In the genomic region with DNA sequence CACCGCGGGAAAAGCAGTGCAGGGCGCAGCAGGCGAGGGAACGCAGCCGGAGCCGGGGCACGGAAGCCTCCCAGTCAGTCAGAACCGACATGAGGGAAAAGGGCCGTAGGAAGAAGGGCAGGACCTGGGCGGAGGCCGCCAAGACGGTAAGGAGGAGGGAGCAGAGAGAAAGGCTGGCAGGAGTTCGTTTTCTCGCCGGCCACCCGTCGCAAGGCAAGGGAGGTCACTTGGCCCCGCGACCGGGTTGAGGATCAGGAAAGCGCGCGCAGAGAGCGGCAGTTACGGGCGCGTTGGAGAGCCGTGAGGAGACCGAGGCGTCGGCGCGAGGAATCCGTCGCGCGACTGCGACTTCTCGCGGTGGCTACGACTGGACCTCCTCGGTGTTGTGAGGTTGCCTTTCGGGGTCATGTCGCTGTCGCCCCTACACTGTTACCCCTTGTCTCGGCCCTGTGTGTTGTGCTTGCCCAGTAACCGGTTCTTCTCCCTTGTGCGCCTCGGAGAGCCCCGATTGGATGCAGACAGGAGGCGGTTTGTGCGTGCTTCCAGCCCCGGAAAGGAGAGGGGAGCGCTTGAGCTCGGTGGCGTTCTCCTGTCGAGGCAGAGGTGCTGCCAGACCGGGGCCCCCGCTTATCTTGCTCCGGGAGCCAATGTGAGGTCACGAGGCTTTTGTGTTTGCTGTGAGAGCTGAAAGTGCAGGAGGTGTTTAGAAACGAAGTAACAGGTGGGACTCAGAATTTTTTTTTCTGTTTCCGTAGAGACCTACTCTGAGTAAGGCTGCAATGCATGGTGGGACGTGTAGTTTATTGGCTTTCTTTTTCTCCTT, we compare ENCODE assay signal across 8 mouse cellular contexts. TPM values are rescaled to one million over a fixed set of nuclear protein-coding genes. Genes with fewer than 3 reads are reported as not detected.
A peak's percentile ranks its signal among the peaks of the same experiment; 100 is the strongest.
DNase-seq lines count a peak whose midpoint lies in the region; ATAC-seq and TF ChIP-seq lines count a peak whose summit lies in the region.

No protein-coding gene starts in this region.

- peak; percentile 87 for DNase-seq in MEL-GATA-1-ER (ENCODE audit: extremely low read depth, low read depth)
- peak; percentile 73 for DNase-seq in cerebellum, adult 8-10 months
- peak; percentile 54 for DNase-seq in forelimb bud, embryonic 11.5 days (ENCODE audit: low read depth, low spot score)
- peak; percentile 74 for DNase-seq in heart, postnatal 4 days
- DNase-seq in layer of hippocampus, adult 8-10 months (ENCODE audit: low spot score in 2 of 2), result peak; percentile 69 to 74
- DNase-seq in thymus, adult 18-20 months, result peak; percentile 71 to 80

- TF ChIP-seq POLR2A in olfactory bulb, adult 2 months (IDR thresholded peaks at IDR 0.05; ENCODE audit: insufficient read depth, low read depth, low read length), result 0 out of 2 replicates have a peak, but pooled peaks have one; percentile 30

- H3K27ac ChIP-seq in lung, embryonic 15.5 days, result peak overlapping the region; percentile 98
- peak overlapping the region; percentile 83 for H3K27ac ChIP-seq in olfactory bulb, adult 2 months (ENCODE audit: insufficient read depth, low read depth, low read length)

- peak overlapping the region; percentile 93 for H3K9ac ChIP-seq in lung, embryonic 15.5 days

- H3K4me1 ChIP-seq in lung, embryonic 15.5 days, result peaks cover 27% of the 10 kb centered on the region
- H3K4me1 ChIP-seq in olfactory bulb, adult 2 months (ENCODE audit: control insufficient read depth, insufficient read depth, low read length), result 0 out of 2 replicates have a peak, but pooled peaks cover 2% of the 10 kb centered on the region

- H3K4me3 ChIP-seq in lung, embryonic 15.5 days, result peak overlapping the region; percentile 90
- H3K4me3 ChIP-seq in olfactory bulb, adult 2 months (ENCODE audit: insufficient read depth, low read depth, low read length), result peak overlapping the region; percentile 81

- no peaks in the 10 kb centered on the region for H3K27me3 ChIP-seq in lung, embryonic 15.5 days

- TF ChIP-seq CTCF in olfactory bulb, adult 2 months (IDR thresholded peaks at IDR 0.05; ENCODE audit: insufficient read depth, low read depth, low read length), result no peak

- H3K9me3 ChIP-seq in lung, embryonic 15.5 days, result no peaks in the 10 kb centered on the region

- under 1% methylated on average over 65 of the region's 65 CpGs for WGBS in lung, embryonic 15.5 days
- under 1% methylated on average over 65 of the region's 65 CpGs for WGBS in olfactory bulb, adult 2 months

- peak; percentile 41 for ATAC-seq in lung, embryonic 15.5 days (ENCODE audit: borderline replicate concordance, extremely low read depth, low FRiP score, low TSS enrichment)

- 0 out of 2 replicates have a peak, but pooled peaks cover 5% of the 10 kb centered on the region for H3K36me3 ChIP-seq in lung, embryonic 15.5 days

- peak overlapping the region; percentile 69 for H3K4me2 ChIP-seq in lung, embryonic 15.5 days

RNA-seq across cellular contexts. Expression of a gene that starts 0.6 kb away (rescaled TPM):
- 10 to 100 TPM; 33.9 to 39.0 TPM for total RNA-seq in heart, postnatal 4 days (2021)
- 10 to 100 TPM; 31.1 to 34.9 (median 33.2) TPM for total RNA-seq in layer of hippocampus, adult 8-10 months (2022)
- 16.6 and 16.9 TPM in 2 replicates for polyA plus RNA-seq in lung, embryonic 15.5 days (2015; fragmentation: Nextera tagmentation; extraction: Ambion mirVana)
- not detected in 2 replicates for polyA plus RNA-seq in olfactory bulb, adult 2 months (2012; ENCODE audit: insufficient read depth, insufficient read length, low replicate concordance, missing spikeins)

Comparison
In these comparisons a context has a peak if more than half of its experiments do, and no peak if none do; other contexts are left out.
1. Peak in every context shown above with its lines: DNase-seq, ATAC-seq, H3K4me3 ChIP-seq and H3K27ac ChIP-seq.